Mouse (Mus musculus) CD4-positive helper T cell, adult 2 months (primary cell): ENCODE results near the gene Pgap3.
A peak's percentile ranks its signal among the peaks of the same experiment; 100 is the strongest.

ENCODE experiments used
- DNase-seq: peaks from one replicate; pipeline ENCODE4 v3.0.0-alpha.2; 2012; ENCODE audit warnings: low read depth, missing footprints, low spot score

Pgap3 gene

GRCm38 (mm10) chr11:98355732-98356299 is 44.5 kb downstream of the Pgap3 start:
- peak; percentile 83 for DNase-seq

GRCm38 (mm10) chr11:98354445-98354844 is 45.8 kb downstream of the Pgap3 start:
- no peak for DNase-seq

- DNase-seq, result no peak
These were observed 46.6 kb downstream of the Pgap3 start for GRCm38 (mm10) chr11:98353651-98354211.

GRCm38 (mm10) chr11:98352272-98352990 is 47.9 kb downstream of the Pgap3 start:
- DNase-seq, result no peak

- no peak for DNase-seq
These were observed 51.0 kb downstream of the Pgap3 start for GRCm38 (mm10) chr11:98349308-98349707.

GRCm38 (mm10) chr11:98348083-98348961 is 52.0 kb downstream of the Pgap3 start, which contains the start of gene Ppp1r1b:
TSS of gene Ppp1r1b (plus strand) at chr11:98348404.
- DNase-seq, result peak; percentile 55

- no peak for DNase-seq
These were observed 52.8 kb downstream of the Pgap3 start for GRCm38 (mm10) chr11:98347385-98348082.

GRCm38 (mm10) chr11:98346168-98346567 is 54.1 kb downstream of the Pgap3 start:
- no peak for DNase-seq

- DNase-seq, result peak; percentile 69
These were observed 55.0 kb downstream of the Pgap3 start for GRCm38 (mm10) chr11:98345253-98345652.

- DNase-seq, result peak; percentile 84
These were observed 58.0 kb downstream of the Pgap3 start for GRCm38 (mm10) chr11:98342000-98342945.

GRCm38 (mm10) chr11:98341174-98341573 is 59.1 kb downstream of the Pgap3 start:
- DNase-seq, result no peak

GRCm38 (mm10) chr11:98340597-98340996 is 59.7 kb downstream of the Pgap3 start:
- DNase-seq, result no peak

GRCm38 (mm10) chr11:98339679-98340287 is 60.5 kb downstream of the Pgap3 start:
- no peak for DNase-seq

GRCm38 (mm10) chr11:98339071-98339501 is 61.2 kb downstream of the Pgap3 start:
- no peak for DNase-seq
